1 mouse cellular context compared by ENCODE assay signal in the genomic region with DNA sequence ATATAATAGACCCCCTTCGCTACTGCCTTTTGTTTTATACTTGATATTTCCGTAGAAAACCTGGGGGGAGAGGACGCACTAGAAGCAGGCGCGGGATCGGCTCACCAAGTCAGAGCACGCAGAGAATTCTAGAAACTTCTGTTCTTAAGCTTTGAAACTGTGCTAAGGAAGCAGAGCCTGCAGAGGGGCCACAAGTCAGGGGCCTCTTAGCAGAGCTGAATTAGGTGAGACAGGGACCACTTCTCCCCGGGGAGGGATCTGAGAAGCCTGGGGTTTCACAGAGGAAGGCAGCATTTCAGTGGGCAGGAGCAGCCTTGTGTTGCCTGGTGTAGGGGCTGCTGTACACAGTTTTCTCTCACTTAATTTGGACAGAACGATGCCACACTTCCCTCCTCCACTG.
A peak's percentile ranks its signal among the peaks of the same experiment; 100 is the strongest.
TF ChIP-seq lines count a peak whose summit lies in the region.

No protein-coding gene starts in this region.

TF ChIP-seq in CH12.LX, 34 proteins besides CTCF, POLR2A, EP300 and RAD21 (continued from another document):
- no peak for TF ChIP-seq KAT2A (IDR thresholded peaks at IDR 0.05; ENCODE audit: insufficient replicate concordance, low read length)
- peak; percentile 79 for TF ChIP-seq IRF4 (IDR thresholded peaks at IDR 0.05; ENCODE audit: low read depth, low read length)
- peak; percentile 33; the same call in 1 of the 2 replicates for TF ChIP-seq MAX (IDR thresholded peaks at IDR 0.05; ENCODE audit: low read length)
- TF ChIP-seq POLR2AphosphoS2 (IDR thresholded peaks at IDR 0.05; ENCODE audit: low read depth, low read length) = no peak
- TF ChIP-seq MAFK (IDR thresholded peaks at IDR 0.05; ENCODE audit: insufficient replicate concordance, low read length) = 0 out of 2 replicates have a peak, but pooled peaks have one; percentile 37
- no peak for TF ChIP-seq ZC3H11A (IDR thresholded peaks at IDR 0.05; ENCODE audit: low read depth, low read length)
- TF ChIP-seq TCF12 (IDR thresholded peaks at IDR 0.05; ENCODE audit: low read depth, low read length) = peak; percentile 51; the same call in 1 of the 2 replicates
- TF ChIP-seq USF1 (IDR thresholded peaks at IDR 0.05; ENCODE audit: low read depth, low read length) = no peak
- TF ChIP-seq SMC3 (IDR thresholded peaks at IDR 0.05; ENCODE audit: low read depth, low read length) = no peak
- TF ChIP-seq USF2 (conservative IDR thresholded peaks at IDR 0.05; ENCODE audit: low read depth, low read length) = no peak
- TF ChIP-seq JUN (IDR thresholded peaks at IDR 0.05; ENCODE audit: insufficient read depth, low read depth, low read length) = no peak
- no peak for TF ChIP-seq HCFC1 (IDR thresholded peaks at IDR 0.05; ENCODE audit: low read depth, low read length)
- TF ChIP-seq MEF2A (IDR thresholded peaks at IDR 0.05; ENCODE audit: borderline replicate concordance, low read depth, low read length) = peak; percentile 78
- TF ChIP-seq NRF1 (IDR thresholded peaks at IDR 0.05; ENCODE audit: low read depth, low read length) = no peak
- no peak for TF ChIP-seq SIN3A (IDR thresholded peaks at IDR 0.05; ENCODE audit: low read length)
